Mouse (Mus musculus): ENCODE results near the gene Acvr1b. TPM values are rescaled to one million over a fixed set of nuclear protein-coding genes. Genes with fewer than 3 reads are reported as not detected.
A peak's percentile ranks its signal among the peaks of the same experiment; 100 is the strongest.

Gene Acvr1b
- polyA plus RNA-seq, 1 experiment from 2014 or later, result 30.4 TPM

GRCm38 (mm10) chr15:101185549-101185948 is 11.7 kb downstream of the Acvr1b start:
- WGBS, result 94% methylated on average over 3 of the region's 3 CpGs
- Histone ChIP-seq H3K27ac (replicated peaks; ENCODE audit: low read depth, low read length) (no peak overlapping the region), H3K9ac (replicated peaks; ENCODE audit: low read length) (no peak overlapping the region), H3K4me1 (ENCODE audit: control insufficient read depth, insufficient read depth, low read length) (peaks cover 16% of the 10 kb centered on the region; the same call in 1 of the 2 replicates), H3K27me3 (ENCODE audit: control insufficient read depth, insufficient read depth, low read length) (no peaks in the 10 kb centered on the region), H3K36me3 (ENCODE audit: control insufficient read depth, insufficient read depth, low read length) (peaks cover 10% of the 10 kb centered on the region; the same call in 1 of the 2 replicates), H3K4me2 (ENCODE audit: low read length) (no peak overlapping the region), H3K4me3 (replicated peaks; ENCODE audit: low read depth, low read length) (no peak overlapping the region), H3K9me3 (ENCODE audit: control insufficient read depth, low read length) (no peaks in the 10 kb centered on the region)
- DNase-seq, result no peak
- no peak for ATAC-seq (ENCODE audit: low FRiP score, low TSS enrichment)

GRCm38 (mm10) chr15:101187907-101188306 is 14.0 kb downstream of the Acvr1b start:
- H3K4me2 ChIP-seq (ENCODE audit: low read length), result no peak overlapping the region
- no peaks in the 10 kb centered on the region for H3K9me3 ChIP-seq (ENCODE audit: control insufficient read depth, low read length)
- no peak overlapping the region for H3K4me3 ChIP-seq (replicated peaks; ENCODE audit: low read depth, low read length)
- ATAC-seq (ENCODE audit: low FRiP score, low TSS enrichment) (no peak), DNase-seq (no peak)
- H3K4me1 ChIP-seq (ENCODE audit: control insufficient read depth, insufficient read depth, low read length), result peaks cover 15% of the 10 kb centered on the region; the same call in 1 of the 2 replicates
- H3K36me3 ChIP-seq (ENCODE audit: control insufficient read depth, insufficient read depth, low read length), result peaks cover 10% of the 10 kb centered on the region; the same call in 1 of the 2 replicates
- no peak overlapping the region for H3K9ac ChIP-seq (replicated peaks; ENCODE audit: low read length)
- no peak overlapping the region for H3K27ac ChIP-seq (replicated peaks; ENCODE audit: low read depth, low read length)
- 87% methylated on average over 5 of the region's 5 CpGs for WGBS
- H3K27me3 ChIP-seq (ENCODE audit: control insufficient read depth, insufficient read depth, low read length), result no peaks in the 10 kb centered on the region

GRCm38 (mm10) chr15:101189981-101190761 is 16.3 kb downstream of the Acvr1b start:
- Histone ChIP-seq H3K27me3 (ENCODE audit: control insufficient read depth, insufficient read depth, low read length) (no peaks in the 10 kb centered on the region), H3K4me1 (ENCODE audit: control insufficient read depth, insufficient read depth, low read length) (peaks cover 15% of the 10 kb centered on the region; the same call in 1 of the 2 replicates), H3K9me3 (ENCODE audit: control insufficient read depth, low read length) (no peaks in the 10 kb centered on the region), H3K9ac (replicated peaks; ENCODE audit: low read length) (no peak overlapping the region), H3K36me3 (ENCODE audit: control insufficient read depth, insufficient read depth, low read length) (peaks cover 22% of the 10 kb centered on the region), H3K4me2 (ENCODE audit: low read length) (no peak overlapping the region), H3K4me3 (replicated peaks; ENCODE audit: low read depth, low read length) (no peak overlapping the region), H3K27ac (replicated peaks; ENCODE audit: low read depth, low read length) (no peak overlapping the region)
- DNase-seq (no peak), ATAC-seq (ENCODE audit: low FRiP score, low TSS enrichment) (no peak)
- 85% methylated on average over 10 of the region's 10 CpGs for WGBS

- Histone ChIP-seq H3K4me3 (replicated peaks; ENCODE audit: low read depth, low read length) (no peak overlapping the region), H3K9ac (replicated peaks; ENCODE audit: low read length) (no peak overlapping the region), H3K36me3 (ENCODE audit: control insufficient read depth, insufficient read depth, low read length) (peaks cover 22% of the 10 kb centered on the region), H3K4me2 (ENCODE audit: low read length) (no peak overlapping the region), H3K9me3 (ENCODE audit: control insufficient read depth, low read length) (no peaks in the 10 kb centered on the region), H3K27ac (replicated peaks; ENCODE audit: low read depth, low read length) (no peak overlapping the region), H3K4me1 (ENCODE audit: control insufficient read depth, insufficient read depth, low read length) (peaks cover 15% of the 10 kb centered on the region; the same call in 1 of the 2 replicates), H3K27me3 (ENCODE audit: control insufficient read depth, insufficient read depth, low read length) (no peaks in the 10 kb centered on the region)
- WGBS, result 81% methylated on average over 5 of the region's 5 CpGs
- DNase-seq (no peak), ATAC-seq (ENCODE audit: low FRiP score, low TSS enrichment) (no peak)
Observed at GRCm38 (mm10) chr15:101190762-101191150, 16.9 kb downstream of the Acvr1b start.

- peaks cover 15% of the 10 kb centered on the region; the same call in 1 of the 2 replicates for H3K4me1 ChIP-seq (ENCODE audit: control insufficient read depth, insufficient read depth, low read length)
- H3K27me3 ChIP-seq (ENCODE audit: control insufficient read depth, insufficient read depth, low read length), result no peaks in the 10 kb centered on the region
- H3K4me2 ChIP-seq (ENCODE audit: low read length), result no peak overlapping the region
- no peak overlapping the region for H3K9ac ChIP-seq (replicated peaks; ENCODE audit: low read length)
- ATAC-seq (ENCODE audit: low FRiP score, low TSS enrichment), result peak; percentile 43; the same call in 1 of the 2 replicates
- 12% methylated on average over 13 of the region's 13 CpGs for WGBS
- peak; percentile 66 for DNase-seq
- H3K4me3 ChIP-seq (replicated peaks; ENCODE audit: low read depth, low read length), result no peak overlapping the region
- no peaks in the 10 kb centered on the region for H3K9me3 ChIP-seq (ENCODE audit: control insufficient read depth, low read length)
- H3K36me3 ChIP-seq (ENCODE audit: control insufficient read depth, insufficient read depth, low read length), result peaks cover 28% of the 10 kb centered on the region
- 0 out of 2 replicates have a peak overlapping the region, but pooled peaks have one; percentile 5 for H3K27ac ChIP-seq (replicated peaks; ENCODE audit: low read depth, low read length)
Observed at GRCm38 (mm10) chr15:101191459-101192259, 17.8 kb downstream of the Acvr1b start.

GRCm38 (mm10) chr15:101192260-101192640 is 18.4 kb downstream of the Acvr1b start:
- Histone ChIP-seq H3K9ac (replicated peaks; ENCODE audit: low read length) (no peak overlapping the region), H3K27me3 (ENCODE audit: control insufficient read depth, insufficient read depth, low read length) (no peaks in the 10 kb centered on the region), H3K4me1 (ENCODE audit: control insufficient read depth, insufficient read depth, low read length) (peaks cover 15% of the 10 kb centered on the region; the same call in 1 of the 2 replicates), H3K27ac (replicated peaks; ENCODE audit: low read depth, low read length) (no peak overlapping the region), H3K36me3 (ENCODE audit: control insufficient read depth, insufficient read depth, low read length) (peaks cover 34% of the 10 kb centered on the region), H3K9me3 (ENCODE audit: control insufficient read depth, low read length) (no peaks in the 10 kb centered on the region), H3K4me2 (ENCODE audit: low read length) (no peak overlapping the region), H3K4me3 (replicated peaks; ENCODE audit: low read depth, low read length) (no peak overlapping the region)
- DNase-seq (no peak), ATAC-seq (ENCODE audit: low FRiP score, low TSS enrichment) (no peak)
- WGBS, result 50% methylated on average over 7 of the region's 7 CpGs

- Histone ChIP-seq H3K9me3 (ENCODE audit: control insufficient read depth, low read length) (no peaks in the 10 kb centered on the region), H3K4me2 (ENCODE audit: low read length) (no peak overlapping the region), H3K9ac (replicated peaks; ENCODE audit: low read length) (no peak overlapping the region), H3K27me3 (ENCODE audit: control insufficient read depth, insufficient read depth, low read length) (no peaks in the 10 kb centered on the region), H3K36me3 (ENCODE audit: control insufficient read depth, insufficient read depth, low read length) (peaks cover 38% of the 10 kb centered on the region), H3K4me1 (ENCODE audit: control insufficient read depth, insufficient read depth, low read length) (peaks cover 15% of the 10 kb centered on the region; the same call in 1 of the 2 replicates), H3K27ac (replicated peaks; ENCODE audit: low read depth, low read length) (no peak overlapping the region), H3K4me3 (replicated peaks; ENCODE audit: low read depth, low read length) (no peak overlapping the region)
- DNase-seq (no peak), ATAC-seq (ENCODE audit: low FRiP score, low TSS enrichment) (no peak)
- WGBS, result 85% methylated on average over 7 of the region's 7 CpGs
Observed at GRCm38 (mm10) chr15:101192651-101193050, 18.8 kb downstream of the Acvr1b start.

GRCm38 (mm10) chr15:101193971-101194370 is 20.1 kb downstream of the Acvr1b start:
- no peaks in the 10 kb centered on the region for H3K9me3 ChIP-seq (ENCODE audit: control insufficient read depth, low read length)
- no peak for ATAC-seq (ENCODE audit: low FRiP score, low TSS enrichment)

More at GRCm38 (mm10) chr15:101193971-101194370, 20.1 kb downstream of the Acvr1b start:
- Histone ChIP-seq H3K4me2 (ENCODE audit: low read length) (no peak overlapping the region), H3K36me3 (ENCODE audit: control insufficient read depth, insufficient read depth, low read length) (peaks cover 49% of the 10 kb centered on the region), H3K4me3 (replicated peaks; ENCODE audit: low read depth, low read length) (no peak overlapping the region), H3K27me3 (ENCODE audit: control insufficient read depth, insufficient read depth, low read length) (no peaks in the 10 kb centered on the region), H3K27ac (replicated peaks; ENCODE audit: low read depth, low read length) (no peak overlapping the region), H3K4me1 (ENCODE audit: control insufficient read depth, insufficient read depth, low read length) (peaks cover 15% of the 10 kb centered on the region; the same call in 1 of the 2 replicates), H3K9ac (replicated peaks; ENCODE audit: low read length) (no peak overlapping the region)
- no peak for DNase-seq
- 97% methylated on average over 6 of the region's 6 CpGs for WGBS

Measured in midbrain, embryonic 14.5 days (tissue).